Mouse (Mus musculus) embryonic facial prominence, embryonic 11.5 days (tissue): ENCODE measurements around the gene Trak2. TPM values are rescaled to one million over a fixed set of nuclear protein-coding genes. Genes with fewer than 3 reads are reported as not detected.
"Not testable (repeated sequence)": the region's sequence is repeated elsewhere in the genome, so short reads cannot be mapped to it uniquely, and the experiment has no call there.

Experiments used
- ATAC-seq: fragments of 200-750 bp; cut with Nextera tagmentation; replicated peaks from 2 replicates; pipeline ENCODE4 v1.8.0; 2017; ENCODE audit warnings: low read depth; ENCODE audit not compliant: insufficient number of reproducible peaks, low FRiP score, low TSS enrichment
- DNase-seq: peaks from one replicate; pipeline ENCODE4 v3.0.0-alpha.2; 2015; ENCODE audit warnings: low spot score
- H3K27ac ChIP-seq: fragments of 300-500 bp; sonication (generic); replicated peaks from 2 replicates; pipeline ENCODE4 v1.5.1; 2014; ENCODE audit warnings: mild to moderate bottlenecking, low read depth, low read length, control low read depth
- H3K27me3 ChIP-seq: fragments of 300-500 bp; sonication (generic); 2 replicates; pipeline ENCODE4 v1.6.1; 2014; ENCODE audit warnings: mild to moderate bottlenecking, low read length, moderate library complexity, mixed read lengths; ENCODE audit not compliant: control insufficient read depth, insufficient read depth
- H3K36me3 ChIP-seq: fragments of 300-500 bp; sonication (generic); replicated peaks from 2 replicates; pipeline ENCODE4 v1.6.1; 2014; ENCODE audit warnings: low read depth, mild to moderate bottlenecking, low read length, moderate library complexity, mixed read lengths; ENCODE audit not compliant: control insufficient read depth, insufficient read depth
- H3K4me1 ChIP-seq: fragments of 300-500 bp; sonication (generic); 2 replicates; pipeline ENCODE4 v1.6.1; 2014; ENCODE audit warnings: low read length, mixed read lengths; ENCODE audit not compliant: control insufficient read depth, insufficient read depth
- H3K4me2 ChIP-seq: fragments of 300-500 bp; sonication (generic); 2 replicates; pipeline ENCODE4 v1.6.1; 2014; ENCODE audit warnings: low read depth, mild to moderate bottlenecking, control low read depth, low read length, moderate library complexity
- H3K4me3 ChIP-seq: fragments of 300-500 bp; sonication (generic); 2 replicates; pipeline ENCODE4 v1.5.1; 2014; ENCODE audit warnings: low read depth, low read length, control low read depth
- H3K9ac ChIP-seq: fragments of 300-500 bp; sonication (generic); replicated peaks from 2 replicates; pipeline ENCODE4 v1.6.1; 2014; ENCODE audit warnings: mild to moderate bottlenecking, control low read depth, low read length
- H3K9me3 ChIP-seq: fragments of 300-500 bp; sonication (generic); replicated peaks from 2 replicates; pipeline ENCODE4 v1.6.1; 2016; ENCODE audit warnings: mild to moderate bottlenecking, low read length, inconsistent platforms, mixed read lengths; ENCODE audit not compliant: control insufficient read depth
- WGBS: fragments of 180-500 bp; shearing (Covaris S2); extraction: QIAGEN DNeasy Blood & Tissue Kit; methylation state at CpG from one replicate; pipeline ENCODE4 v1.1.7; 2014; 5-methylcytosine and 5-hydroxymethylcytosine counted together
- polyA plus RNA-seq: library from polyadenylated mRNA; unstranded; fragments of >200 nt; fragmentation: Nextera tagmentation; extraction: Ambion mirVana; gene quantifications from 2 replicates; pipeline ENCODE4 v1.2.1, GENCODE M21; 2014

The Trak2 gene
- polyA plus RNA-seq, 1 experiment from 2014 or later: 10.5 TPM

DNA sequence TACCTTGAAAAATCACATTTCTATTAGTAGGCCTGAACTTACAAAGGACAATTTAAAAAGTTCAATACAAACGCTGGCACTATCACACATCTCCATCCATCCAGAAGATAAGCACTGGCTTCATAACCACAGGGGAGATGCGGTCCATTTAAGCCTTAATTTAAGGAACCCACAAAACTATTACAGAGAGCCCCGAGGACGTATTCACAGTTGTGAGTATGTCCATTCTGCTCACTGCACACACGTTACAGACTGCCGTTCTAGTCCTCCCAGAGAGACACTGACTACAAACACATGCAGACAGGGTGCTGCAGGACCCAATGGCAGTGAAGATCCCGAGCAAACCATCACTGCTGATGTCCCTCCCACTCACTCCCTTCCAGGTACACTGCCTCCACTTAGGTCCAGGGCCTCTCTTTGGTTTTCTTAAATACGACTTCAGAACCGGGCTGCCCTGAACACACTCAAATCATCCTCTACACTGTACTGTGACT lies 35.6 kb downstream of the Trak2 start:
- Histone ChIP-seq H3K36me3 (no peaks in the 10 kb centered on the region; the same call in 1 of the 2 replicates), H3K9me3 (no peaks in the 10 kb centered on the region), H3K4me1 (no peaks in the 10 kb centered on the region), H3K4me3 (no peak overlapping the region), H3K27me3 (no peaks in the 10 kb centered on the region), H3K9ac (no peak overlapping the region), H3K4me2 (no peak overlapping the region), H3K27ac (no peak overlapping the region)
- 92% methylated on average over 9 of the region's 9 CpGs for WGBS
- ATAC-seq: no peak
- DNase-seq: no peak

DNA sequence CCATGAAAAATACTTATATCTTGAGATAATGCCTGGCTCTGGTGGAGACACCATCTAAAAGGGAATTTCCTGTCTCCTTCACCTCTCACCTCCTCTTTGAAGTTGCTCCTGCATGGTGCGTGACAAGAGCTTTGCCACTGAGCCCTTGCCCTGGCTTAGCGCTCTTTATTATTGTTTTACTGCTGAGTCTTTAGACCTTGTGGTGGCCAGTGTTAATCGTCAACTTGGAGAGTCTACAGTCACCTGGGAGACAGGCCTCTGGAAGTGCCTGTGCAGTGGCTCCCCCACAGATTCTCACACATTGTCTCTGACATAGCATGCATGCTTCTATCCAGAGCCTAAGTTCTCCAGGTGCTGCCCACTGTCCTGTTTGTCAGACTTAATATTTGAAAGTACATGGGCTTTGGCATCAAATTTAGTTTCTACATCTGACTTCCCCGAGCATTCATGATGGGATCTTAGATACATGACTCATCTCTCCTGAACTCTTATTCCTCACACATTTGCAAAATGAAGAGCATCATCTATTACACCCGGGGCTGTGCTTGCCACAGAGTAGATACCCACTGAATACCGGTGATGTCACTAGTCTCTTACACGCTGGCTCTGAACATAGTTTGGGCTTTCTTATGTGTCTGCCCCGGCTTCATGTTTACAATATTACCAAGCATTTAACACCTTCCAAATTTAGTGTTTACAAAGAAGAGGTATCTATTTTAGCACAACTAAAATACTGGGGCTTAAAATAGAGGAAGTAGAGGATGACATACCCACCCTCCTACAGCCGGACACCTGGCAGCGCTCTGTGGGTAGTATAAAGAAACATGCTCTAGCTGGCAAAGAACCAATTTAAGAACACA lies 36.3 kb downstream of the Trak2 start:
- Histone ChIP-seq H3K27me3 (no peaks in the 10 kb centered on the region), H3K4me2 (no peak overlapping the region), H3K9me3 (no peaks in the 10 kb centered on the region), H3K4me3 (no peak overlapping the region), H3K9ac (no peak overlapping the region), H3K4me1 (no peaks in the 10 kb centered on the region), H3K27ac (no peak overlapping the region), H3K36me3 (no peaks in the 10 kb centered on the region; the same call in 1 of the 2 replicates)
- ATAC-seq (no peak), DNase-seq (no peak)
- WGBS: 95% methylated on average over 10 of the region's 10 CpGs

DNA sequence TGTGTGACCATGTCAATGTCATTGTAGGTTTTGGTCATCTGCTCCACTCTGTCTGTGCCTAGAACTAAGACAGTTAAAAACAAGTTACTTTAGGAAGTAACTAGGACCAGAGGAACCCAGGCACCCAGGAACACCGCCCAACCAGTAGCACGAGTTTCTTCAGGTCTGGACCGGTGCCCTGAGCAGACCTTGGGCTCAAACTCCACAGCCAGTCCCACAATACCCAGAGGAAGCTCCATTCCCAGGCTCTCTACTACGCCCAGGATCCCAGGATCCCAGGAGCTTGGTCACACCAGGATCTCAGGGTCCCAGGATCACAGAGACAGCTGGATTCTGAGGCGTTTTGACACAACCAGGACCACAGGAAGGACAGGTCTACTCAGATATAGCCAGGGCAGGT lies 46.6 kb downstream of the Trak2 start:
- H3K27me3 ChIP-seq: no peaks in the 10 kb centered on the region
- H3K27ac ChIP-seq: no peak overlapping the region
- WGBS: 96% methylated on average over 5 of the region's 5 CpGs
- H3K36me3 ChIP-seq: no peaks in the 10 kb centered on the region
- no peak overlapping the region for H3K9ac ChIP-seq
- no peaks in the 10 kb centered on the region for H3K4me1 ChIP-seq
- no peaks in the 10 kb centered on the region for H3K9me3 ChIP-seq
- H3K4me3 ChIP-seq: no peak overlapping the region
- H3K4me2 ChIP-seq: no peak overlapping the region
- DNase-seq (no peak), ATAC-seq (no peak)

DNA sequence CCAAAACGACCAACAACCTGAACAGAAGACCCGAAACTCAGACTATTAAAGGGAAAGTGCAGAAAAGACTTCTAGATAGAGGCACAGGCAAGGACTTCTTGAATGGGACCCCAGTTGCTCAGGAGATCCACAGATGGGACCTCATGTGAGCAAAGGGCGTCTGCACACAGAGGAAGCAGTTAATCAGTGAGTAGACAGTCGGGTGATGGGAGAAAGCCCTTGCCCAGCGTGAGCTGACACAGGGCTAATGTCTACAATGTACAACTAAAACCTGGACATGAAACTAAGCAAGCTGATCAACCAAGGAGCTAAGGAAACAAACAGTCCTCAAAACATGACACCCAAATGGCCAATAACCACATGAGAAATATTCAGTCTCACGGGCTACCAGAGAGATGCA lies 55.7 kb downstream of the Trak2 start:
- no peak overlapping the region for H3K4me3 ChIP-seq
- 79% methylated on average over 6 of the region's 6 CpGs for WGBS
- no peak overlapping the region for H3K4me2 ChIP-seq
- no peak for ATAC-seq
- H3K4me1 ChIP-seq: no peaks in the 10 kb centered on the region
- H3K9ac ChIP-seq: no peak overlapping the region
- H3K36me3 ChIP-seq: peaks cover 5% of the 10 kb centered on the region
- no peaks in the 10 kb centered on the region for H3K27me3 ChIP-seq
- H3K9me3 ChIP-seq: no peaks in the 10 kb centered on the region
- H3K27ac ChIP-seq: no peak overlapping the region
- DNase-seq: no peak

DNA sequence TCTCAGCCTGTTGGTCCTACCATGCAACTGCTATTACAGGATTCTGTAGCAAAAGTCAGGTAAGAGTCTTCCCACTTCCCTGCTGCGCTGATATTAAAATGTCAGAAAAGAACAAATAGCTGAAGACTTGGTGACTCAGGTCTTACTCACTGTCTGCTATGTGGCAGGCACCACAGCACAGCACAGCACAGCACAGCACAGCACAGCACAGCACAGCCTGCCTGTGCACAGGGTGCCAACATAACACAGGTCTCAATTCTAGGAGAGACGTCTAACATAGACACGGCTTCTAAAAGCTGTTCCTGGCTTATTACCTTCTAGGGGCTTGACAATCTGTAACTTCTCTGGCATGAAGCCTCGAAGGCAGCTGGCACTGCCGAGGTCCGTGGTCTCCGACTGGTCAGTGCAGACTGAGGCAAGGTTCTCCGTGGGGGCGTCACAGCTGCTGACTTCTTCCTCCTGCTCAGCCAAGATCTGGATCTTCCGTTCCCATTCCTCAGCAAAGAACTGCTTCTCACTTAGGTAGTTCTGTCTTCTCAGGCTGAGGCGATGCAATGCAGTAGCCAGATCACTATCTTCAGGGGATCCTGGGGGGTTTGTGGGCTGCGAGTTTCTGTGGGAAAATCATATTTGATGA lies 63.5 kb downstream of the Trak2 start:
- no peaks in the 10 kb centered on the region for H3K27me3 ChIP-seq
- DNase-seq: no peak
- H3K4me3 ChIP-seq: no peak overlapping the region
- peaks cover 7% of the 10 kb centered on the region for H3K36me3 ChIP-seq
- no peak overlapping the region for H3K9ac ChIP-seq
- no peak overlapping the region for H3K27ac ChIP-seq
- no peak for ATAC-seq
- H3K4me2 ChIP-seq: no peak overlapping the region
- 91% methylated on average over 12 of the region's 12 CpGs for WGBS
- no peaks in the 10 kb centered on the region for H3K4me1 ChIP-seq
- H3K9me3 ChIP-seq: no peaks in the 10 kb centered on the region

DNA sequence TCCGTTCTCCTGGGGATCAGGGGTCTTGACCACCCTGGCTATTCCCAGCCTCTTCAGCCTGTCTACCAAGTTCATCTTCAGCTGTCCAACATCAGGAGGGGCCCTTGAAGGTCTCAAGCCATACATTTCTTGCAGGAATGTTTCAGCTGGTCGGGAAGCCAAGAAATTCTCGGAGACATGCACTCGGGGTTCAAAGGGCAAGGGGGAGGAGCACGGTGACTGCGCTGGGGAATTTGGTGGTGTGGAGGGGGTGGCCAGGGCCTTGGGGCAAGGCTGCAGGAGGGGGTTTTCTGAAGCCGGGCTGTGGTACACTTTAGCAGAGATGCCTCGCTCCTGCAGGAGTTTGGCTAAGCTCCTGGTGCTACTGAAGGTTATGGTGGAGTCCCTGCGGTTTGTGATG lies 69.5 kb downstream of the Trak2 start:
- H3K9ac ChIP-seq: no peak overlapping the region

DNA sequence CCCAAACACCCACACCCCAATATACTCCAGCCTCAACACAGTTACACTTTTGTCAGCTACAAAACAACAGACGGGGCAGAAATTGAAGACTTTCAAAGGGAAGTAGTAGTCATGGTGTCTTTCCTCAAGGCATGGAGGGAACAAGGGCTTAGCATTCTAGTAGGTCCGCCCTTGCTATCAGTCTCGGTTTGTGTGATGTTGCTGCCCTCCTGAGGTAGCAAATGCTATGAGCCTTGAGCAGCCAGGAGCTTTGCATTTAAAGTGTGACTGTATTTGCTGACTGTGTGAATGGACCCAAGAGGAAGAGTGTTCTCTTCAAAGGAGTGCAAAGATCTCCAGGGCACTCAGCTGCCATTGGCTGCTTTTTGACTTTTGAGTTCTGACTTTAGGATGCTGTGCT lies 75.7 kb downstream of the Trak2 start:
- not testable (repeated sequence) for H3K36me3 ChIP-seq, H3K9ac ChIP-seq, H3K9me3 ChIP-seq, H3K4me1 ChIP-seq, H3K27me3 ChIP-seq, H3K4me3 ChIP-seq, H3K4me2 ChIP-seq, H3K27ac ChIP-seq, ATAC-seq
- DNase-seq: peak; percentile 51
- WGBS: 36% methylated on average over 3 of the region's 3 CpGs

More for the DNA sequence above, 69.5 kb downstream of the Trak2 start:
- Histone ChIP-seq H3K27ac (no peak overlapping the region), H3K4me1 (no peaks in the 10 kb centered on the region), H3K36me3 (peaks cover 4% of the 10 kb centered on the region; the same call in 1 of the 2 replicates), H3K4me2 (no peak overlapping the region), H3K9me3 (no peaks in the 10 kb centered on the region), H3K27me3 (no peaks in the 10 kb centered on the region), H3K4me3 (no peak overlapping the region)
- DNase-seq (no peak), ATAC-seq (no peak)
- 59% methylated on average over 9 of the region's 9 CpGs for WGBS

DNA sequence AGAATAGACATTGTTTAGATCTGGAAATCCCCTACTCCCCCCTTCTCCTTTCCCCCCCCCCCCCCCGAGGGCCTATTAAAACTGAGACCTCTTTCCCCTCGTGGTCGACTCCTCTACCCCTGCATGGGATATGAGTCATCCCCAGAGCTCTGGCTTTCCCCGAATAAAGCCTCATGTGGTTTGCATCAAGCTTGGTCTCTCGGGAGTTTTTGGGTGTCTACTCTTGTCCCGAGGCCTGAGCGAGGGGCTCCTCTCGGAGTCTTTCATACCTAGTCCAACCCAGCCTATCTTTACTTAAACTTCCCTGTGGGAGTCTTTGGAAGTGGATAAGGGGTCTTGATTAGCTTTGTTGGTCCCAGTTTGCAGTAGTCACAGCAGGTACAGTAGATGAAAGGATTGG lies 80.8 kb downstream of the Trak2 start:
- not testable (repeated sequence) for H3K9ac ChIP-seq, H3K27ac ChIP-seq, H3K4me1 ChIP-seq, DNase-seq, H3K4me2 ChIP-seq, H3K4me3 ChIP-seq, H3K27me3 ChIP-seq, H3K9me3 ChIP-seq, ATAC-seq, H3K36me3 ChIP-seq
- WGBS: 75% methylated on average over 7 of the region's 8 CpGs
